Mouse (Mus musculus) midbrain, embryonic 15.5 days (tissue): ENCODE results near the gene Kcnj11. TPM values are rescaled to one million over a fixed set of nuclear protein-coding genes. Genes with fewer than 3 reads are reported as not detected.

Source experiments
- polyA plus RNA-seq: library from polyadenylated mRNA; unstranded; fragments of >200 nt; fragmentation: Nextera tagmentation; extraction: Ambion mirVana; gene quantifications from 2 replicates; pipeline ENCODE4 v1.2.1, GENCODE M21; 2015

The Kcnj11 gene
- polyA plus RNA-seq, 1 experiment from 2014 or later = 2.3 TPM

Other genes starting within 250 kb of the Kcnj11 start
- 53.0 and 54.9 TPM in 2 replicates for gene Kdelr1, start 228.0 kb downstream of the Kcnj11 start, polyA plus RNA-seq
- 2.7 and 3.9 TPM in 2 replicates for gene Grin2d, start 222.4 kb downstream of the Kcnj11 start, polyA plus RNA-seq
- gene Syngr4, start 204.1 kb downstream of the Kcnj11 start, polyA plus RNA-seq = 0.22 TPM in 1 of 2 replicates, not detected in the other
- gene Tmem143, start 203.8 kb downstream of the Kcnj11 start, polyA plus RNA-seq = 7.7 and 10.2 TPM in 2 replicates
- 35.2 and 40.3 TPM in 2 replicates for gene Emp3, start 179.4 kb downstream of the Kcnj11 start, polyA plus RNA-seq
- gene Ccdc114, start 176.7 kb downstream of the Kcnj11 start, polyA plus RNA-seq = 6.0 TPM in 2 replicates
- 0.59 TPM in 2 replicates for gene Abcc6, start 70.5 kb downstream of the Kcnj11 start, polyA plus RNA-seq
- gene Nomo1, start 67.1 kb downstream of the Kcnj11 start, polyA plus RNA-seq = 43.3 and 46.7 TPM in 2 replicates
- 5.8 and 9.3 TPM in 2 replicates for gene Abcc8, start 79.3 kb upstream of the Kcnj11 start, polyA plus RNA-seq
- 1.9 and 2.3 TPM in 2 replicates for gene Ush1c, start 137.7 kb upstream of the Kcnj11 start, polyA plus RNA-seq
- gene Otog, start 140.2 kb upstream of the Kcnj11 start, polyA plus RNA-seq = 0.11 TPM in 1 of 2 replicates, not detected in the other